Mouse (Mus musculus) thymus, adult 18-20 months (tissue): ENCODE measurements at regions not wholly inside any gene's neighbourhood (a gene's known extent, or its start where the extent isn't known, plus 50 kb on each side); places are given as distances from the start of the nearest gene placed in this dataset.
"Not testable (repeated sequence)": the region's sequence is repeated elsewhere in the genome, so short reads cannot be mapped to it uniquely, and the experiment has no call there.

Experiments
- DNase-seq, 2 experiments: peaks; one replicate each; pipeline ENCODE4 v3.0.0; 2022; ENCODE audit warnings: mixed read lengths in 2 of 2

- no peak for DNase-seq
Observed at GRCm38 (mm10) chr4:97509576-97509975, 263.0 kb upstream of the Nfia start.

DNA sequence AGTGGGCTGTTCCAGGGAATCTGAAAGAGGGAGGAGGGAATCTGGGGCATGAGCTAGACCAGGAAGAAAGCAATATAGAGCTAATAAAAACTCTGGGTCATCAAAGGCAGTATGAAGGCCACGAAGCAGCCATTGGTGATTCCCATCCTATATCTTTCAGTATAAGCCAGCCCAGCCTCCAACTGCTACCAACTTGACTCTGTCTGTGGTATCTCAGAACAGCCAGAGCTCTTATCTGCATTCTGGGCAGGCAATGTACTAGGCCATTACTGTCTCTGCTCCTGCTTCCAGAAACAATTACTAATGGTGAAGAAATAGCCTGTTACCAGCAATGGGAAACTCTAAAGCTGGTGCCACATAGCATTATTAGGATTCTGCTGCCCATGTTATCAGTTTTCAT lies 266.8 kb upstream of the Nfia start:
- DNase-seq = no peak

DNA sequence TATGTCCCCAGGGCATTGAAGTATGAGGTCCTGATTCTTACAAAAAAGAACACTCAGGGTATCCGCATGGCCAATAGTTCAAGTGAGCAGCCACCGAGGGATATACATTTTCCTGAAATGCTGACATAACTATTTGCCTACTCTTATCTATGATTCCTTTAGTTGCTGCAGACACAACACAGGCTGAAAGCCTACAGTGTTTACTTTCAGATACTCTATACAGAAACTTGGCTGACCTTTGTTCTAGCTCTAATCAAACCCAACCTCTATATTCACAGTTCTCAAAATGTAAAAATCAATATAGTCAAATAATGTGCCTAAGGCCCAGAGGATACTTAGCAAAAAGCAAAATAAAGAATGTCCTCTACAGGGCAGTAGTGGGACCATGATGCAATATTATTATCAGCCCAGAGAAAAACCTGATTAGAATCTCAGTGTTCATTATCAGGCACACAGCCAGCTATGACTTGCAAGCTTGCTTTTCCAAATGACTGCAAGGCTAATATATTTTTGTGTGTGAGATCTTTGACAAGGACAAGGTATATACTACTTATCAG lies 281.2 kb upstream of the Nfia start:
- DNase-seq = no peak

DNA sequence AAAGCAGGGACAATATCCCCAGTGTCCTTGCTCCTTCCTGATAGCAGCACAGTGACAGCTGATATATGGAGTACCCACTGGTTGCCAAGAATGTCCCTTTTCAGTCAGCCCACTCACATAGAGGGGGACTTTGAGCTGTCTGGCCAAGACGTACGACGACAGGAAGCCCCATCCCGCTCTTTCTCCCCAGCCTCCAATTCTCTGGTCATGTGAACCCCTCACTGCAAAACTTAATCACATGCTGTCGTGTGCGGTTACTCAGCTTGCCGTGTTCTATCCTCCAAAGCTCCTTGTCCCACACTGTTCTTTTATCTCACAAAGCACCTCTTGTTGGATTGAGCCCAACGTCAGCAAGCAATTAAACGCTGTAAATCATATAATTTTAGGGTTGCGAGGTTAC lies 286.2 kb upstream of the Nfia start:
- DNase-seq = no peak

DNA sequence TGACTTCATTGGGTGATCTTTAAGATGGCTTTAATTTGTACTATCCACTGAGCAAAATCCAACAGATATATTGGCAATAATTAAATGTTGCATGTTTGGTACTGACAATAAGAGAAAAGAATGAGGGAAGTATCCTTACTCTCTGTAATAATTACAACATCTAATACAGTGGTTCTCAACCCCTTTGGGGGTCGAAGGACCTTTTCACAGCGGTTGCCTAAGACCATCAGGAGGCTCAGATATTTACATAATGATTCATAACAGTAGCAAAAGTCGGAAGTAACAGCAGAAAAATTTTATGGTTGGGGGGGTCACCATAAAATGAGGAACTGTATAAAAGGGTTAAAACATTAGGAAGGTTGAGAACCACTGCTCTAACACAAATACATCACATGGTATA lies 287.3 kb upstream of the Nfia start:
- DNase-seq = no peak

- no peak for DNase-seq
Observed at GRCm38 (mm10) chr4:97482701-97483246, 289.8 kb upstream of the Nfia start.

DNA sequence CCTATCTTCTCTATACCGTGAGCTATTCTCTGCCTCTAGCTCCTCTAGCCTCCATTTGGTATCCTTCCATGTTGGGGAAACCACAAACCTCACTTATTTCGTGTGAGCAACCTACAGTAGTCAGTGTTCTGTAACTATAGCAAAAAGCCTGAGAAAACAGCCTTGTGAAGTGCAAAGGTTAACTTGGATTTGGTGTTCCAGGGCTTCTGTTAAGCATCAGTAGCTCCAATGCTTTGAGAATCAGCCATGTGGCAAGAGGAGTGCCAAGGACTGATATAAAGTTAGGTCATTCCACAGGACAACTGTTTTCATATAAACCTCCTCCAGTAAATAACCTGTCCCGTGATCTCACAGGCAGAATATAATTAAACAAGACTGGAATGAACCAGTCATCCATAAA lies 290.7 kb upstream of the Nfia start:
- no peak for DNase-seq

GRCm38 (mm10) chr4:97476571-97477190 lies 293.7 kb upstream of the Gm10192 start:
- DNase-seq = no peak

DNA sequence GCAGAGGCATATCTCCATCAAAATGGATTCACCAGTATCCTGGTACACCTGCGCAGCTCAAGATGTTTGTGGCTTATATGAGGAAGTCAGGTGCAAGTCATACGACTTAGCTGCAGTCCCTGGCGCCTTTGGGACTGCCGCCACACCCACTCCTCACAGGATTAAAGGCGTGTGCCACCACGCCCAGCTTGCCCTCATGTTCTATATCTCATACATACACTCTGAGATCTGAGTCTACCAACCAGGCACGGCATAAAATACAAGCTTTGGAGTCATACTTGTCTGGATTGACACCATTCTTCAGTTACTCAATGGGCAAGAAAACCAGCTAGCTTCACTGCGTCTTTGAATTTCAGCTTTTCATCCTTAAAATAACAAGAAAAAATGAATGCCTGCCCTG lies 290.5 kb upstream of the Gm10192 start:
- DNase-seq = not testable (repeated sequence)

DNA sequence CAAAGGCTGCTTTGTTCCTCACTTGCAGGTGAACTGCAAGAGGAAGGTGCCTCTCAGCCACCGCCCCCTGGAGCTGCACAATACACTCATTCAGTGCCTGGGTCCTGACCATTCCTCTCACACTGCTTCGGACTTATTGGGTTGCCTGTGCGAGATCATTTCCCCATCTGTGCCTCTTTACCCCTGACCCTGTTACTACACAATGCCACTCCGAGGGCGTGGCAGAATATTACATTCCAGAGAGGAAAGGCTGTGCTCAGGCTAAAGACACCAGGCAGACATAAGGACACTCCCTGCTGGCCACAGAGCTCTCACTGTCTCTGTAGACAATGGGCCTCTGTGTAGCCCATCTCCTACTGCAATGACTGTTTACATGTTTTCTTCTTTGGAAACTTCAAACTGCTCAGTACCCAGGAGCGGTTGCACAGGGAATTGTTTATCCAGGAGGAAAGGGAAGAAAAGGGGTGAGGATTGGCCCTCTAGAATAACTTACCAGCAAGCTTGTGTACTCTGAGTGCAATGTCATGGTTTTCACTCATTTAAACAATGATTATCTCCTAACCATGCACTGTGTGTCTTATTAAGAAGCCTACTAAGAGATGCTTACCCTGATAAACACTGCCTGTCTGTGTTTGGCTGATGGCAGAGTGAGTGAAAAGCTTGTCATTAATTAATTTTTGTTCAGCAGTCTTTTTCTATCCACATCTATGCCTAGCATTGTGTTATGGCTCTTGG lies 283.1 kb upstream of the Gm10192 start:
- DNase-seq = no peak

DNA sequence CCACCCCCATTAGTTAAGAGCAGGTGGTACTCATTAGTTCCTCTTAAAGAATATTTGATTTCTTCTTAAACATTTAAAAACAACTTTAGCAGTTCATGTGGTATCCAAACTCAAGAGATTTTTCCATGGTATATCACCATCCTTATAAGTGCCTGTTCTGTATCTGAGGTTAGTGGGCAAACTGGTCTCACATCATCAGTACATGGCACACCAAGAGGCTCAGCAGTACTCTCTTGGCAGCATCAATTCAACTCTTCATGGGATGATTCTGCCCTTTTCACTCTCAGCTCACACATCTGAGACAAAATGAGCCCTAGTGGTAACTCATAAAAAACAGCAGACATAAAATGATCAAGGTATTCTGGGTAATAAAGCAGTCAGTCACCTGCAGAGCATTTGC lies 282.6 kb upstream of the Gm10192 start:
- no peak for DNase-seq

DNA sequence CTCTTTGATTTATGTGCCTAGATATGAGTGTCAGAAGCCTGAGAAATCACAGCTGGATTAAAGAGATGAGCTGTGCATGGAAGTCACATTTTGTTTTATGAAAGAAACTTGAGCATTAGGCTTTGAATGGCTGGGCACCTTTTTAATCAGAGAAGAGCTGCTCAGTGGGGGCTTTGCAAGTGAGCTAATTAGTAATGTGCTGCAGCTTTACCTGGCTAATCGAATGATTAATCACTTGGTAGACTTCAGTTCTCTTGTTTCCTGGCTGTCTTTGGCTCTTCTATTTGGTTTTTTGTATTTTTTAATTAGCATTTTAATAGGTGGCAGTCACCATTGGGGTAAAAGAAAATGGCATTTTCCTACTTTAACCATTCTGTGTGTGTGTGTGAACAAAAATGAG lies 278.2 kb upstream of the Gm10192 start:
- DNase-seq = no peak

- no peak for DNase-seq
Observed at GRCm38 (mm10) chr4:97439288-97440029, 256.5 kb upstream of the Gm10192 start.

GRCm38 (mm10) chr4:97432681-97433080 lies 249.7 kb upstream of the Gm10192 start:
- no peak for DNase-seq

DNA sequence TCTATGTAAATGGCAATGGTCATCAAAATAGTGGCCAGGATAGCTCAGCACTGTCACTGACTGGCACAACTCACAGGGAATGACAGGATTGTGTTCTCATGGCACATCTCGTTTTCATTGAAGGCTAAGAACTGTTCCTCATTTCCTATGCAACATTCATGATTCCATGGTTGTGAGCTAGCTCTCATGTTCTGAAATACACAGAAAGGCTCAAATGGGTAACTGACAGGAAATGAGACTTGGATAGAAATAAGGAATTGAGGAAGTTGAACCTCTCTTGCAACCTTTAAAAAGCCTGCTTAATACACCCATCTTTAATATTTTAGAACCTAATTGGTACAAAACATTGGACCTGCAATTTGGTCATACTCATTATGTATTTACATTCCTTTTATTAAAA lies 249.1 kb upstream of the Gm10192 start:
- no peak for DNase-seq

- DNase-seq = no peak
Observed at GRCm38 (mm10) chr4:97431239-97431638, 248.3 kb upstream of the Gm10192 start.

- no peak for DNase-seq
Observed at GRCm38 (mm10) chr4:97419845-97420244, 236.9 kb upstream of the Gm10192 start.

DNA sequence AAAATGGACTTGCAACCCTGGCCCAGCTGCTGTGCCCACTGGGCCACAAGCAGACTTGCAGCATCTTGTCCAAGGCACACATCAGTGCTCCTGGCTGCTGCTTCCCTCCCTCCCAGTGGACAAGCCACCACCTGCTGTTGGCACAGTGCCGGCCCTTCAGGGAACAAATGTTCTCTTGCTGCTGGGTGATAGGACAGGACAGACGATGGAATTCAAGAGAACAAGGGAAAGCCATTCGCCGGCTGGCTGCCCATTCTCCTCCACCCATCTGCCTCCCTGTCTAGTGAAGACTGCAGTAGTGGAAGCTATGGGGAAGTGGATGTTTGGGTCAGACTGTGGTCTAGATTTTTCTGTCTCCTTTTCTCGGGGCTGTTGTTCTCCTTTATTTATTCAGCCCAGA lies 235.7 kb upstream of the Gm10192 start:
- peak; percentile 10 to 16 for DNase-seq

GRCm38 (mm10) chr4:97417943-97418342 lies 235.0 kb upstream of the Gm10192 start:
- DNase-seq = no peak

GRCm38 (mm10) chr4:97408633-97409296 lies 225.8 kb upstream of the Gm10192 start:
- DNase-seq = no peak

- no peak for DNase-seq
Observed at GRCm38 (mm10) chr4:97394697-97395280, 211.8 kb upstream of the Gm10192 start.

- DNase-seq = no peak
Observed at GRCm38 (mm10) chr4:97381084-97381483, 198.1 kb upstream of the Gm10192 start.
